Mouse (Mus musculus) ovary, postnatal 36 days (tissue): Measurements from ENCODE around the gene Nup155.
"Not testable (repeated sequence)": the region's sequence is repeated elsewhere in the genome, so short reads cannot be mapped to it uniquely, and the experiment has no call there.

ENCODE experiments used
- DNase-seq: peaks from one replicate; pipeline ENCODE4 v3.0.0; 2022; ENCODE audit warnings: low spot score, mixed read lengths

Nup155 gene

DNA sequence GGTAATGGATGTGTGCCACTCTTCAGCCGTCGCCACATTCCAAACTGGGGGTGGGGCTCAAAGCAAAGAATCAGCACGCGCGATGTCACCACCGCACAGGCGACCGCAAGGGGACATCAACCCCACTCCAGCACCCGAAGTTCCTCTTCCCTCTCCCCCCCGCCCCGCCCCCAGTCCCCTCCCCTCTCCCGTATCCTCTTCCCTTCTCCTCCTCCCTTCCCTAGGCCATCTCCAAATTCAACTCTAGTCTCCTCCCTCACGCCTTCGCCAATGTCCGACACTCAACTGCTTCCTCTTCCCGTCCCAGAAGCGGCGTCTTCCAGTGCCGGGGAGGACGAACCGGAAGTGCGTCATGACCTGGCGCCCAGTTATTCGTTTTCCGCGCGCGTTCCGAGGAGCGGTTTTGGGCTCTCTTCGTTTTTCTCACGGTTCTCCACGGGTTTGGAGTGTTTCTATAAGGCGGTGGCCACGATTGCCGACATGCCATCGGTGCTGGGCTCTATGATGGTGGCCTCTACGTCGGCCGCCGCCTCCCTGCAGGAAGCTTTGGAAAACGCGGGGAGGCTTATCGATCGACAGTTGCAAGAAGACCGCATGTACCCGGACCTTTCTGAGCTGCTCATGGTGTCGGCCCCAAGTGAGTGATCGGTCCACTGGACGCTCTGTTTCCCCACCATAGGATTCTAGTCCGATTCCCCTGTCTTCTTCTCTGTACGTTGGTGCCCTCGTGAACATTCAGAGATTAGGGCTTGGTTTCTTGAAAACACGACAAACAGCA, at the start of gene Nup155:
Nup155 (plus strand) TSS at position 308 of the 778 bp plus-strand sequence.
- peak; percentile 87 for DNase-seq

DNA sequence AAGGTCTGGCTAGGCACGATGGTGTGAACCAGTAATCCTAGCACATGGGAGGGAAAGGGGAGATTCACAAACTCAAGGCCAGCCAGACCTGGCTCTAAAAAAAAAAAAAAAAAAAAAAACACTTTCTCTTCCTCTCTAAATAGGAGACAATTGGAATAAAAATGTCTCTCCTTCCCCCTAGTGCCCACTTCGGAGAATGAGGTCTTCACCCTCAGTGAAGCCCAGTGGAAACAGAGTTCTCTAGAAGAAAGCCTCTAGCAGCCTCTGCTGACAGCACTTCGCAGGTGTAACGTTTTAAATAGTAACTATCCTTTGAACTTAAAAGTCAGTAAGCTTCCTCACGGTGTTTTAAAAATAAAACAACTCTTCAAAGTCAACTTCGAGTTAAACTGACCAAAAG, 43.9 kb upstream of the Nup155 start:
- peak; percentile 4 for DNase-seq

DNA sequence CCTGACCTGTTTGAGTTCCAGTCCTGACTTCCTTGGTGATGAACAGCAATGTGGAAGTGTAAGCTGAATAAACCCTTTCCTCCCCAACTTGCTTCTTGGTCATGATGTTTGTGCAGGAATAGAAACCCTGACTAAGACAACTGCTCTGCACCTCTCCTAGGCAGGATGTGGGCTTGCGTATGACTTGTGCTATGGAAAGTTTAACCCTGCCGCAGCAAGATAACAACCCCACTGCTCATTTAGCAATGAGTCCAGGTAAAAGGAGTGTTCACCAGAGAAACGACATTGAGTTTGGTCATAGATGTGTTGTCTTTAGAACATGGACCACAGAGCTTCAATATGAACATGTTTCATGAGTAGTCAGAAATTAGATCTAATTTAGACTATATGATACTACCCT, 35.9 kb upstream of the Nup155 start:
- not testable (repeated sequence) for DNase-seq

DNA sequence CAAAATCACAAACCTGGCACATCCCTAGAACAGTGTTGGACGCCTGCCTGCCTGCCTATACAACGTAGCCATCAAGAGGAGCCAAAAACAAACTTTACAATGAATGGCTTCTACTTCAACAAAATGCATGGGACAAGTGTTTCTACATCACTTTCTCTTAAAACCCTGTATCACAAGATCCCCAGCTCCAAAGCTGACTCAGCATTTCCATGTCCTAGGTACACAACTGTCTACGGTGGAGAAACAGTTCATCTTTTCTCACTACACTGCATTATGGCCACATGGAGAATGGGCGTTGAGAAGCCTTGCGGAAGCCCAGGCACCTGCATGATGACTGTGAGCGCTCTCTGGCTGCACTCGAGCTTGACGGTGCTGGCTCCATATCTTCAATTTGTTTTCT, 26.9 kb upstream of the Nup155 start:
- DNase-seq = no peak

DNA sequence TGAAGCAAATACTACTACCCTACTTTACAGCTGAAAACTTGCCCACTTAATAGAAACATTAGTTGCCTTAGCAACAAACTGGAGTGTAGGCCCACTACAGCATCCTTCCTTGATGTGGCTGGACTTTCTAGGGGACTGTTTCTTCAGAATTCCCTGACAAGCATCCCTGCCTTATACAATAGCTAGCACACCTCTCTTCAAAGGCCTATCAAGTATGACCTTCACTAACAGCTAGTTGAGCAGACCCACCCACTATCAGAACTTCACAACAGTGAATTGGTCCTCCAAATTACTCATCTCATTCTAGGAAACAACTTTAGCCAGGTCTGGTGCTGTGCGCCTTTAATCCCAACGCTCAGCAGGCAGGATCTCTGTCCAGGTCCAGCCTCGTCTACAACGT, 21.8 kb upstream of the Nup155 start:
- no peak for DNase-seq

DNA sequence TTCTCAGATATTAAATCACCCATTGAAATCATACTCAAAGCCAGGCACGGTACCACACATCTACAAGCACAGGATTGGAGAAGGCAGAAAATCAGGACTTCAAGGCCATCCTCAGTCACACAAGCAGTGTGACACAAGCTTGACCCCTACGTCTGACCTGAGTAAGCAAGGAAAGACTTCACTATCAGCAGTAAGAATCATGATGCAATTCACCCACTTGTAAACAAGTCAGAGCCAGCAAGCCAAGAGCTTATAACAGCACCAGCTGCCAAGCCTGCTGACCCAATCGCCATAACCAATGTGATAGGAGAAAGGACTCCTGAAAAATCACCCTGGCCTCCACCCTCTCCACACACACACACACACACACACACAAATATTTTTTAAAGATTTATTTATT, 20.4 kb upstream of the Nup155 start:
- no peak for DNase-seq

DNA sequence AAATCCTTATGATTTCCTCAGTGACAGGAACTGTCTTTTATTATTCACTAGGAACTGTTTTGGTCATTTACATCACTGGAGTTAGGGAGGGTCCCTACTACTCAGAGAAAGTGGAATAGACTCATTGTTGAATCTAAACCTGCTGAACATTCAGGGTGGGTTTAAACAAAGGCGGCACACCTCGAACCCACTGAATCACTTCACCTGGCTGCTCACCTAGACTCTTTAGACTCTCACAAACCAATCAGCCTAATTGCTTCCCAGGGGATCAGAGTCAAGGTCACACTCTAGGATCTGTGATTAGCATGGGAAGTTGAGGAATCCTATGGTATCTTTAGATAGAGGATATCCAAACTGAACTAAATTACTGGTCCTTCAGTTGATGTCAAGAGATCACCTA, 18.4 kb upstream of the Nup155 start:
- no peak for DNase-seq

DNA sequence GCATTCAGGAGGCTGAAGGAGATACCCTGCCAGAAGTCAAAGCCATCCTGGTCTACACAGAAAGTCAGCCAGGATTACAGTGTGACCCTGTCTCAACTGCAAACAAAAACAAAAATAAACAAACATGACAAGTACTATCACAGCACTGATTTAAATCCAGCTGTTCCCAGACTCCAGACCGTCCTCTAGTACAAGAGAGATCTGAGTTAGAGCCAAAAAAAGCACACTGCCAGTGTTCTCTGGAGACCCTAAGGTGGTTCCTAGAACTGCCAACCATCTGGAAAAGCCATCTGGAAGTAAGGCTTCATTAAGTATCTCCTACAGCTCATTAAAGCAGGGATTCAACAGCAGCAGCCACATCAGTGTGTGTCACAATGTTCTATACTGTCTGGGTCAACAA, 16.4 kb upstream of the Nup155 start:
- not testable (repeated sequence) for DNase-seq

DNA sequence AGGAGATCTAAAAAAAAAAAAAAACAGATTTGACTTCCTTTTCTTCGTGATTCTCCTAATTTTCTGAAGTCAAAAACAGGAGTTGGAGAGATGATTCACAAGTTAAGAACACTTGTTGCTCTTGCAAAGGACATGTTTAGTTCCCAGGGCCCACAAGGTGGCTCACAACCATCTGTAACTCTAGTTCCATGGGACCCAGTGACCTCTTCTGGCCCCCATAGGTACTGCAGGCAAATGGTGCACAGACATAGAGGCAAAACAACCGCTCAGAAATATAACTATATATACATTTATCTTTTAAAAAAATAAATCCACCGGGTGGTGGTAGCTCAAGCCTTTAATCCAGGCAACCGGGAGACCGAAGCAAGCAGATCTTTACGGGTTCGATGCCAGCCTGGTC, 11.2 kb upstream of the Nup155 start:
- DNase-seq = peak; percentile 14

DNA sequence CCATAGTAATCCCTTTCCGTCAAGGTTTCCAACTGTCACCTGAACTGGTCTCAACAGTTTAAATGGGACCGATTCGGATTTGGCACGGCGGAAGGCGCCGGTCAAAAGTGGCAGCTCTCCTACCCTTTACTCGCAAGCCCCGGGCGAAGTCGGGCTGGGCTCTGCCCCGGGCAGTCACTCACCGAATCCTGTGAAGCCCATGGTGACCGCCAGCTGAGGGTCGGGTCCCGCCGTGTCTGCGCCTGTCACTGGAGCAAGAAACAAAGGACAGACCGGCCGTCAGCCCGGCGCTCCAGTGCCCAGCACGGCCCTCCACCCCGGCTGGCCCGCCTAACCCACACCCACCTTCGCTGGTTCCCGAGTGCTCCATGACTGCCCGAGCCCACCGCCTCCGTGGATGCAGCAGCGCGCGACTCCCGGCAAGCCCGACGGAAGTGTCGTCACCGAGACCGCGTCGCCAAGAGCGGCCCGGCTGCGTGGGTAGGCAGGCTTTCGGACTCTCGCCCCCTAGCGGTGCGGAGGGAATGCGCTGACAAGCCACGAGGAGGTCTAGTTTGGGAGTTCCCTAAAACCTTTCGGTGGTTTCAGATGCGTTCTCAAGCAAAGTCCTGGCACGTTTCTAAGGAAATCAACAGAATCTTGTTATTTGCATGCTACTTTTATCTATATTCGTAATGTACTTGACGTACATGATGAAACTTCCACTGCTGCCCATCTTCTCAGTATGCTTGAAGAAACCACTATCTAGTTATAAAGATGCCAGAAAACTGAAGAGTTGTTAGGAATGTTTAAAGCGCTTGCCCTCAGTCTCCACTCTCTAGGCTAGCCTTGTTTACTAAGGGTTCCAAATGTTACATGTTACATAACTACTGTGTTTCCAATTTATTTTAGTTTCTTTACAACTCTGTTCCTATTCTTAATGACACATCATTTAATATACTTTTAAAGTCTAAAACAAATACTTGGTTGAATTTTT, 10.0 kb upstream of the Nup155 start, which contains the start of gene Wdr70:
Wdr70 (minus strand) TSS at position 436 of the 976 bp plus-strand sequence.
- DNase-seq = peak; percentile 95

DNA sequence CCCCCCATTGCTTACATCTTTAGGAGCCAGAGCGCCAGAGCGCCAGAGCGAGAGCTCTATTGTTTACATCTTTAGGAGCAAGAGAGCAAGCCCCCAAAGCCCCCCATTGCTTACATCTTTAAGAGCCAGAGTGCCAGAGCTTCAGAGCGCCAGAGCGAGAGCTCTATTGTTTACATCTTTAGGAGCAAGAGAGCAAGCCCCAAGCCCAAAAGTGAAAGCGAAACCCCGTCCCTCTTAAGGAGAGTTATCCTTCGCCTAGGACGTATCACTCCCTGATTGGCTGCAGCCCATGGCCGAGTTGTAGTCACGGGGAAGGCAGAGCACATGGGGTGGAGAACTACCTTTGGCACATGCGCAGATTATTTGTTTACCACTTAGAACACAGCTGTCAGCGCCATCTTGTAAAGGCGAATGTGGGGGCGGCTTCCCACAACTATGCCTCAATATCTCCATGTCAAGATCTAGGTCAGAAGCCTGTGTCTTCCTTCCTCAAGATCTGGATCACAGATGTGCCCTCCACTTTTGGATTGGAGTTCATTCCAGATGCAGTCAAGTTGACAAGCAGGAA, 7.0 kb upstream of the Nup155 start:
- DNase-seq = not testable (repeated sequence)

DNA sequence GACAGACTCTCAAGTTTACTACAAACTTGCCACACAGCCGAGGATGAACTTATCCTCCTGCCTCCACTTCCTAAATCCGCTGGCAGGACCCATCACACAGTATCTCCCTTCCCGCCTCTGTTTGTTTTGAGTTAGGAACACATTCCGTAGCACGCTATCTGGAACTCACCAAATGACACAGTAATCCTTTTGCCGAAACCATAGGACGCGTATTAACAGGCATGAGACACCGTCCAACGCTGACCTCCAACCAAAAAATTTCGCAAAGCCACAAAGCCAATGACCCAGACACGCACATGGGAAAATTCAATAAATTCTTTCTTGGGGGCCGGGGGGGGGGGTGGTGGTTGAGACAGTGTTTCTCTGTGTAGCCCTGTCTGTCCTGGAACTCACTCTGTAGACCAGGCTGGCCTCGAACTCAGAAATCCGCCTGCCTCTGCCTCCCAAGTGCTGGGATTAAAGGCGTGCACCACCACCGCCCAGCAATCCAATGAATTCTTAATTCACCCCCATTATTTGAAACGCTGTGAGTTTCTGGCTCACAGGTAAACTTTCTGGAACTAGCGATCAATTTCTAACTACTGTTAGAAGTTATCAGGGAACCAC, 610 bp upstream of the Nup155 start:
- DNase-seq = no peak

DNA sequence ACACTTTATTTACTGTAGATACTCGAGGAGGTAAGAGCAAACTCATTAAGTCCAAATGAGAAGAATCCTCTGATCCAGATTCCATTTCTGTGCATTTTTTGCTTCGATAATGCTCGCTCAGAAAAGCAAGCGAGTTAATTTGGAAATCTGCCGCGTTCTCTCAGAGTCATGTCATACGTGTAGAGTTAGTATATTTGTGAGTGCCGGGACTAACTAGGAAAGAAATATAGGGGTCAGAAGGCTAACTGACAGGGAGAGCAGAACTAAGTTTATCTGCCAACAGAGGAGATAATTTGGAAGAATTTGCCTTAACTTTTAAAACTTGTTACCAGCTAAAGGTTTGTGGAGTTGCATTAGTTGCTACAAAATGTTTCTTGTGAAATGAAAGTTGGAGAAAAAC, 709 bp downstream of the Nup155 start:
- DNase-seq = no peak

DNA sequence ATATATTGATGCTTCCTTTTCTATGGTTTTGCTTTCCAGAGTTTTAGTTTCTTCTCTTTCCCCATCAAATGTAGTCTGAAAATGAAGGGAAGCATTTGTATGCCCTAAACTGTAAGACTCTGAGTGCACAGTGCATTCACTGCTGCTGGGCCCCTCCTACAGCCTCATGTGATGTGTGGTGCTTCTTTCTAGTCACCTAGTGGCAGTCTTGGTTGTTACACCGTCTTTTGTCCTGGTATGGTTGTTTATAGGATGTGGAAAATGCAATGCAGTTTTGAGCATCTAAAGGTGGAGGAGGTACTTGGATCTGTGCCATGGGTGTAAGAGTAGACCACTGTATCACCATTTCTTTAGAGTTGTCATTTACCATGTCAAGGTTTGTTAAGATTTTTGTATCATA, 20.2 kb downstream of the Nup155 start:
- DNase-seq = no peak

DNA sequence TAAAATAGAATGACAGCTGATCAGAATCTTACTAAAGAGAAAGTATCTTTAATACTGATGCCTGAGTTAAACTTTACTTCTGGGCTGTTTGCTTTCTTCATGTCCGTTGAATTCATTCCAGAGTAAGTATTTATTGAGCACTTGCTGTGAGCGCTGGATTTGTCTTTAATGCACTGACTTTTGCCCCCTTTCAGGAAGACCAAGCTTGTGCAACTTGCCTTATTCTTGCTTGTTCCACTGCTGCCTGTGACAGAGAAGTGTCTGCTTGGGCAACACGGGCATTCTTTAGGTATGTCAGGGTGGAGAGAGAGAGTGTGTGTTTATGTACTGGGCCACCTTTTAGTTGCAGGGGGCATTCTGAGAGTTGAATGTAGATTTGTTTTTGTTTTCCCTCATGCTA, 22.2 kb downstream of the Nup155 start:
- DNase-seq = no peak

DNA sequence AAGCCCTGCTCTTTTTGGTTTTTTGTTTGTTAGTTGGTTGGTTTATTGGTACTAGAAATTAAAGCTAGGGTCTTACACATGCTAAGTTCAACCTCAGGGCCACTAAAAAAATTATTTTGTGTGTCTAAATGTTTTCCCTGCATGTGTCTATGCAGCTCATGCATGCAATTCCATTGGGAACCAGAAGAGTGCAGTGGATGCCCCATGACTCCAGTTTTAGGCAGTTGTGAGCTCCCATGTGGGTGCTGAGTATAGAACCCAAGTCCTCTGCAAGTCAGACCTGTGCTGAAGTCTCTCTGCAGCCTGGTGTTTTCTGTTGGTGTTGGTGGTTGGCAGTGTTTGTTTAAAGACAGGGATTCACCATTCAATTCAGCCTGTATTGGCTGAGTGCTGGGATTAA, 22.7 kb downstream of the Nup155 start:
- DNase-seq = no peak

DNA sequence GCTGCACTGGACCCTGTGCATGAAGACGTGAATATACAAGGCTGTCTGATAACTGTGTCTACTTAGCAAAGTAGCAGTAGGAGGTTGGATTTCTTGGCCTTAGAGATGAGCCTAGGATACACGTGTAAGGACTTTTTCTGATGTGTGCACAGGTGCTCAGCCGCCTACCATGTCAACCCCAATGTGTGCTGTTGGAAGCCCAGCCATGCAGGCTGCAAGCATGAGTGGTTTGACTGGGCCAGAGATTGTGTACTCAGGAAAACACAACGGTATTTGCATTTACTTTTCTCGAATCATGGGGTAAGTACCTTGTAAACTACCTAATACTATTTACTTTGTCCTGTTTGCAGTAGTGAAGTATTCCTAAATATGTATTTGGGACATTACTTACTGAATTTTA, 26.5 kb downstream of the Nup155 start:
- no peak for DNase-seq

DNA sequence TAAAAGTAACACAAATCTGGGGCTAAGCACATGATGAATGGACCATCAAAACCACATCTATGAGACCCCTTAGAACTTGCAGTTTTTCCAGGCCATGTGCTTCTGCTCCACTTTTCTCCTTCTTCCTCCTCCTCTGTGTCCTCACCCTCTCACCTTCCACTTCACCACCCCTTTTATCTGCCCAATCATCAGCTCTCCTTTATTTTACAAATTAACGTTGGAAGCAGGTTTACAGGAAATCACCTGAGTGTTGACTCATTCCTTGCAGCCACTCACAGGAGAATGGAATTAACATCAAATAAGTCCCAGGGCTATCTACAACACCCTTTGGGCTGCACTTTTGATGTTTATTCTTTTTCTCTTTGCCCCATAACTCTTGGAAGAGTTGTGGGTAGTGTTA, 52.8 kb downstream of the Nup155 start:
- DNase-seq = no peak

DNA sequence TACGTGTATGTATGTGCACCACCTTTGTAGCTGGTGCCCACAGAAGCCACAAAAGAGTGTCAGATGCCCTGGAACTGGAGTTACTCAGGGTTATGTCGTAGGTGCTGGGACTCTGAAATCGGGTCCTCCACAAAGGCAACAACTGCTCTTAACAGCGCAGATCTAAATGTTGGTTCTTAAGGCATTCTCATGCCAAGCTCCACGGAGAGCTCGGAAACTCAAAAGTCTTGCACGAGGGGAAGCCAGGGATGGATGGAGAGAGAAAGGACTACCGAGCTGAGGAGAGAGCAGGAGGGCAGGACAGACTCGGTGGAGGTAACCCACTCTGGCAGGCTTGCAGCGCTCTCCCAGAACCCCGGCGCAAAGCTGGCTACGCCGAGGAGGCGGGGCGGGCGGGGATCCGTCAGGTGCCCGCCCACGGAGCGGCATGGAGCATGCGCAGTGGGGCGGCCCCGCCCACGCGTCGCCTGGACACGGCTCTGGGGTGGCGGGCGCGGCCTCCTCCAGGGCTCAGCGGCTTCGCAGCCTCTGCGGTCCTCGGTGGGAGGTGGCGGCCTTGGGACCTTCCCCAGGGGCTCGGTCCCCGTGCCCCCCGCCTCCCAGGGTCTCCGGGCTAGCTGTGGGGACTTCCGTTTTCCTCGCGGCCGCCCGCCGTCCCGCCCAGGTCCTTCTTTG, 59.7 kb downstream of the Nup155 start, which contains the start of gene Cplane1:
Cplane1 (plus strand) TSS at position 516 of the 675 bp plus-strand sequence.
- DNase-seq = peak; percentile 95

DNA sequence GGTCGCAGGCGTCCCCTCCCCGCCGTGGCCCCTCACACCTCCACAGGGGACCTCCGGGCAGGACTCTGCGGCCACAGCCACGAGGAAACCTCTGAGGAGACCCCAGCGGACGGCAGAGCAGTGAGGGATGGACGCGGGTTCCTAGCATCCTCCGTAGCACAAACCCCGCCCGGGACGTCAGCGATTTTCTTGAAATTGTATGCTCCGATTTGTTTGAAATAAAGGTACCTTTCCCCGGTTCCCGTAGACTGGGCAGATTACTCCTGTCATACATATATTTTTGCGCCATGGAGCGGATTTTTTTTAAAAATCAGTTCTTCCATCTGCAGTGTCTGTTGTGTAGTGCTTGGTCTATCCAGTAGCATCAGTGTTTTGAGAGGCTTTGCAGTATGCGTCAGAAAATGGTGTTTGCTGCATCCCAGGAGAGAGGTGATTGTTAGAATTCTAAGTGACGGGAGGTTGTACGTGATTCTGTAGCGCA, 60.2 kb downstream of the Nup155 start:
- DNase-seq = no peak

DNA sequence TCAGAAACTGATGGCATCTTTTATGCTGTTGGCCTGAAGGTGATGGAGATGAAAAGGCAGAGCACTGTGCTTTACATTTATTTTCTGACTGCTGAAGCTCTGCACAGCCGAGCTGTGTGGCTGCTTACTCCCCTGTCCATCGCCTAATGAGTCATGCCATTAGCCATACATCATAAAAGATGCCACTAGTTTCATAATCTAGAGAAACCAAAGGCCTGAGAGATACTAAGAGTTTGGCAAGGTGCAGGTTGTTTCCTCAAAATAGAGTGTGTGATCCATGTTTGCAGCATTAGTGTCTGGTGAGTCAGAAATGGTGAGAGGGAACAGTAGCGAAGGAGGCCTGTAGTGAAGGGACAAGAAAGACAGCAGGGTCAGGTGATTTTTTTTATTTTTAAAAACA, 80.5 kb downstream of the Nup155 start:
- DNase-seq = no peak
